Mouse (Mus musculus) monocyte, adult 5-6 weeks (primary cell): ENCODE data around the gene Zc3hc1. TPM values are rescaled to one million over a fixed set of nuclear protein-coding genes. Genes with fewer than 3 reads are reported as not detected.

Source experiments
- ATAC-seq: fragments of 153-309, 156-312 bp; replicated peaks from 2 replicates; pipeline ENCODE4 v1.8.0; 2017; ENCODE audit warnings: mild to moderate bottlenecking; ENCODE audit not compliant: low TSS enrichment, insufficient number of reproducible peaks, severe bottlenecking, poor library complexity, low FRiP score
- total RNA-seq: library from RNA; stranded (forward); fragments of 200-1000, 200-491, 200-594 nt; gene quantifications from 3 replicates; pipeline ENCODE4 v1.2.3, GENCODE M21; 2017

The Zc3hc1 gene
- total RNA-seq, 1 experiment from 2014 or later: 19.6 TPM

DNA sequence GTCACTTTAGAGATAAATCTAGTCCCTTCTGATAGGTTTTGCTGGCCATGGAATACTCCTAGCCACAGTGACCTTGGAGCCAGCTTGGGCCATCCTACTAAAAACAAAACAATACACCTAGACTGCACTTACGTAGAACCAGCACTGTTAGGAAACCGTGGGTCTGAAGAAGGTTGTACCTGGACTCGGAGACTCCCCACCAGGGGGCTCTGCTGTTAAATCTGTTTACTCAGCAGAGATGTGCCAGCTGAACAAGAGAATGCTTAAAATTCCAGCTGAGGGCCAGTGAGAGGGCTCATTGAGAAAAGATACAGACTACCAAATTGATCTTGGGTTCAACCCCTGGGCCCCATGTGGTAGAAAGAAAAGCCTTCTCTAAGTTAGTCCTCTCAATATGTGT, 9.7 kb downstream of the Zc3hc1 start:
- ATAC-seq: no peak

DNA sequence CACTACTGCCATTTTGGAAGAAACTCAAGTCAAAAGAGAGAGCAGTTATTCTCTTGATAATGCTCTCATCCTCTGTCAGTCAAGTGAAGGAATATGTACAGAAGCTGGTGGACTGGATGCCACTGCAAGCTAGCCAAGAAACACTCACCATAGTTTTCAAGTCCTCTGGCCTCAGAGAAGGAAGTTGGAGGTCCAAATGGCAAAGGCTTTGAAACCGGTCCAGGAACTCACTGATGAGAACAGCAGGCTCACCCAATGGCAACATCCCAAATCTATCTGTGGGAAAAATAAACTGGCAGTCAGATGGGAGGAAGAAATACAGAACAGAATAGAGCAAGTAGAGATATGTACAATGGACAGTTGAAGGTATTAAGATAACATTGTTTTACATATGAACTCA, 15.0 kb downstream of the Zc3hc1 start:
- no peak for ATAC-seq

DNA sequence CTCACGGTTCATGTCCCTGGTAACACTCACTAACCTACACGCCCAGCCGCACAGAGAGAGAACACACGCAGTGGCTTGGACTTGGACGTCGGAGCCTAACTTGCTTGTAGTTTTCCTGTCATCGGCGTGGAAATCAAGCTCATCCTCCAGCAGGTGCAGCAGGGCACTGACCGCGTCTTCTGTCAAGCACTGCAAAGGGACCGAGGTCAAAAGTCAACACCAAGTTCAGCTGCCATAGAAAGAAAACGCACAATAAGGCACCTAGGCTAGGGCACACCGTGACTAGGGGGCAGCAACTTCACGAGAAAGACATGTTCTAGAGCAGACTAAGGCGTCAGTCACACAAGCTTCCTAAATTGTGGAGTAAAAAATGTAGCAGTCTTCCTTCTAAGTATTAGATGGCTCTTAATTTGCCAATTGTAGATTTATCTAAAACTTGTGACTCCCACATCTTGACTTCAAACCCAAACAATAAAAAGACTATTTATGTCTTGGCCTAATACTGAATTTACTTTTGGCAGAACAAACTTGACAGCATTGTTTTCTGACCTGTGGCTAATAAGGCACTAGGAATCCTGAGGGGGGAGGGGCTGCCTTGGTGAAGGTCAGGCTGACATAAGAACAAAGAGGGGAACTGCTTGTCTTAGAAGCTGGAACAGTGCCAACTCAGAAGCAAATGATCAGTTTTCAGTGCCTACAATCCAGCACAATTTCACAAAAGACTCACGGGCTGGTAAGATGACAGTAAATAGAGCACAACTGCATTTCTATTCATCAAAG, 15.9 kb downstream of the Zc3hc1 start:
- no peak for ATAC-seq

GRCm38 (mm10) chr6:30372627-30373369, 18.0 kb downstream of the Zc3hc1 start:
- ATAC-seq: no peak

DNA sequence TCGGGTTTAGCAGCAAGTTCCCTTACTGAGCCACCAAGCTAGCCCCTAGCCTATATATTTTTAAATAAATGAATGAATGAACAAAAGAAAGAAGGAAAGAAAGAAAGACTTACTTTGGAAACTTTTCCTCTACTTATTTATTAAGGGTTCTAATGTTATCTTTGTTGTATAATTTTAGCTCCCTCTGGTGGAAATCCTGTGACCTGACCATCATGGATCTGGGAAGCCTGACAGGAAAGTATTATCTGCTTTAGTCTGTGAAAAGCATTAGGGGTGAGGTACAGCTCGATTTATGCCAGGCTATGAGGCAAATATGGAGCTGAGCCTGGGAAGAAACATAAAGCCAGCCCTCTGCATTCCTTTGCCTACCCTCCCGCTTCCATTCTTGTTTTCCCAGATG, 21.5 kb downstream of the Zc3hc1 start:
- no peak for ATAC-seq

GRCm38 (mm10) chr6:30363808-30364207, 27.0 kb downstream of the Zc3hc1 start:
- no peak for ATAC-seq

DNA sequence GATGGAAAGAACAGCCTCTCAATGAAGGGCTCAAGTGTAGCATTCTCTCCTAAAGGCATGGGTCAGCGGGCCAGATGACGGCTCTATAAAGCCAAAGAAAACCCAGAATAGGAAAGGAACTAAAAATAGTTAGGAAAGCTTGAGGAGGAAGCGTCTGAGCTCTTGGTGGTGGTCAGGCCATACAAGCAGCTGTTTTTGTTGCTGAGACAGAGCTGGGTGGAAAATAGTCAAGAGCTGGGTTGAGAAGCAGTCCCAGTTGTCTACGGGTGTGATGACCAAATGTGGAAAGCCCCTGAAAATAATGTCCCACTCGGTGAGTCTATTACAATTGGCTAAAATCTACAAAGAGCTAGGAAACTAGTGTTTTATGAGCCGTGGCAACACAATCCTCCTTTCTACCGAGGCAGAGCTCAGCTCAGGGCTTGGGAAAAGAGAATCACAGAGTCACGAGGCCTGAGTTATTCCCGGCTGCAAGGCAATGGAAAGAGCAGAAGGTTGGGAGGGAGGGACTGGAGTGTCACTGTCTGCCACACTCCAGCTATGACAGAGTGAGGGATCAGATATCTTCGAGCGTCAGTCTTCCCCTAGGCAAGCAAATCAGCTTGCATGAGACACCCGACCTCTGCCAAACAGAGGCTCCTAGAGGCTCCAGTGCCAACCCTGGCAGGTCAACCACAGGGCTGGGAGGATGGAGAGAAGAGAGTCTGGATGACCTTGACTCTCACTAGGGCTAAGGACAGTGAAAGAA, 30.9 kb downstream of the Zc3hc1 start:
- ATAC-seq: no peak

GRCm38 (mm10) chr6:30357561-30358177, 33.2 kb downstream of the Zc3hc1 start:
- ATAC-seq: peak; percentile 80

GRCm38 (mm10) chr6:30356680-30357079, 34.1 kb downstream of the Zc3hc1 start:
- ATAC-seq: no peak

DNA sequence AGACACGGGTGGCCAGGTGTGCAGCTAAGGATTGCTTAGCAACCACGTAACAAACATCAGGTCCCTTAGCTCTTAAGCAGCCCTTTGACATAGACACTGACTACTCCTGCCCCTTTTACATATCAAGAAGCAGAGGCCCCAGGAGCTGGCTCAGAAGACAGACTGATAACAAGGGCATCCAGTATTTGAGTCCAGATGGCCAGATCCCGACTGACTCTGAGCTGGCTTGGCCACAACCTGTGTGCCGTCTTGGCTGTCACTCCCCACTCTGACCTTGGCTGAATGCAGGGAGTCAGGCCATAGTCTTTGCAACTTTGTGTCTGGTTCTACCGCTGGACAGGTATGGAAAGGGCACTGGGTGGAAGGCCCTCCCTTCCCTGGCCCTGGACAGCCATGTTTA, 34.7 kb downstream of the Zc3hc1 start:
- 0 out of 2 replicates have a peak, but pooled peaks have one; percentile 7 for ATAC-seq

GRCm38 (mm10) chr6:30355701-30356100, 35.1 kb downstream of the Zc3hc1 start:
- ATAC-seq: no peak

- peak; percentile 55 for ATAC-seq
These were observed 36.1 kb downstream of the Zc3hc1 start for GRCm38 (mm10) chr6:30354760-30355159.

DNA sequence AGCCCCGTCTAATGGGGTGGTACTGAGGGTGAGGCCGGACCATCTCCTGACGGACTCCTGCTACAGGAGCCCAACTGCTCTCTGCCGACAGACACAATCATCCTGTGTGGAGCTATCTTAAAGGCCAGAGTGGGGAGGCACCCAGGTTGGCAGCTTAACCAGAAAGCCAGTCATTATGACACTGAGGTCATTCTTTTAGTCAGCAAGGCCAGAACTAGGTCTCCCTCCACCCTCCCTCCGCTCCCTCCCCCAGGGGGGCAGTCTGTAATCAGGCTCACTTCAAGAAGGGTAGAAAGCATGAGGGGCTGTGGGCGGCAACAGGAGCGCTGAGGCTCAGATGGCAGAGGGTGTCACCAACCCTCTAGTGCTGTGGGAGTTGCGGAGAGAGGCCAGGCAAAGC, 37.2 kb downstream of the Zc3hc1 start:
- no peak for ATAC-seq

DNA sequence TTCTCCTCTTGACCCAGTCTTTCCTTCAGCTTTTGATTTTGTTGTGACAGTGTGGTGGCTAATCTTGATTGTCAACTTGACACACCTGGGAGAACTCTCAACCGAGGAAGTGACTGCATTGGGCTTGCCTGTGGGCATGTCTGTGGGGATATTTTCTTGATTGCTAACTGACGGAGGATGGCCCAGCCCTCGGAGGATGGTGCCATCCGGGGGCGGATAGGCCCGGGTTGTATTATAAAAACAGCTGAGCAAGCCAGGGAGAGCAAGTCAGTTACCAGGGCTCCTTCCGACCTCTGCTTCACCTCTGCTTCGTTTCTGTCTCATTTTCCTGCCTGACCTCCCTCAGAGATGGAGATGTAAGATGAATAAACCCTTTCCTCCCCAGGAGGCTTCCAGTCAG, 38.1 kb downstream of the Zc3hc1 start:
- ATAC-seq: no peak

- ATAC-seq: no peak
These were observed 39.5 kb downstream of the Zc3hc1 start for GRCm38 (mm10) chr6:30351290-30351689.

GRCm38 (mm10) chr6:30347288-30347801, 43.5 kb downstream of the Zc3hc1 start:
- no peak for ATAC-seq

DNA sequence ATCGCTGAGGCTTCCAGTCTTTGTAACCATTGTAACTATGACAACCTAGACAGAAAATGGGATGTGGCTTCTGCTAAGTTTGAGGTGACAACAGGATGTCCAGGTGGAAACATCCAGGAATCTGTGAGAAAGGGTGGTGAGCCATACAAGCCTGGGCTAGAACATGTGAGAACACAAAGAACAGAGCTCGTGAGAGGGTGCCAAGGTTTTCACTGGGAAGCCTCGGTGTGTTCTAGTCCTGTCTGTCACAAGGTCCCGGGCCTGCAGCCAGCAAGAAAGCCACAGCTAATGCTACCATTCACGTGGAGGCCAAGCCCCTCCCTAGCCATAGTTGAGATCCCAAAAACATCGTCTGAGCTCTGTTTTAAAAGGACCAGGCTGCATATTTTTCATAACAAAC, 44.1 kb downstream of the Zc3hc1 start:
- ATAC-seq: no peak

- no peak for ATAC-seq
These were observed 46.8 kb downstream of the Zc3hc1 start for GRCm38 (mm10) chr6:30344032-30344431.
